Mouse (Mus musculus) forebrain, embryonic 16.5 days (tissue): ENCODE measurements around the gene Smndc1. TPM values are rescaled to one million over a fixed set of nuclear protein-coding genes. Genes with fewer than 3 reads are reported as not detected.

ENCODE experiments used
- ATAC-seq: fragments of 200-750 bp; cut with Nextera tagmentation; 2 replicates; pipeline ENCODE4 v1.8.0; 2017; ENCODE audit warnings: mild to moderate bottlenecking, moderate library complexity
- H3K27ac ChIP-seq: fragments of 300-500 bp; sonication (generic); 2 replicates; pipeline ENCODE4 v1.5.1; 2014; ENCODE audit warnings: low read length, control low read depth
- H3K27me3 ChIP-seq: fragments of 300-500 bp; sonication (generic); replicated peaks from 2 replicates; pipeline ENCODE4 v1.6.1; 2014; ENCODE audit warnings: low read length; ENCODE audit not compliant: control insufficient read depth, insufficient read depth
- H3K36me3 ChIP-seq: fragments of 300-500 bp; sonication (generic); 2 replicates; pipeline ENCODE4 v1.6.1; 2014; ENCODE audit not compliant: control insufficient read depth, insufficient read depth
- H3K4me1 ChIP-seq: fragments of 300-500 bp; sonication (generic); replicated peaks from 2 replicates; pipeline ENCODE4 v1.6.1; 2014; ENCODE audit warnings: low read length; ENCODE audit not compliant: control insufficient read depth, insufficient read depth
- H3K4me2 ChIP-seq: fragments of 300-500 bp; sonication (generic); 2 replicates; pipeline ENCODE4 v1.6.1; 2014; ENCODE audit warnings: mild to moderate bottlenecking, low read length, control low read depth
- H3K4me3 ChIP-seq: fragments of 300-500 bp; sonication (generic); replicated peaks from 2 replicates; pipeline ENCODE4 v1.5.1; 2014; ENCODE audit warnings: mild to moderate bottlenecking, low read length, control low read depth
- H3K9ac ChIP-seq: fragments of 300-500 bp; sonication (generic); replicated peaks from 2 replicates; pipeline ENCODE4 v1.6.1; 2014; ENCODE audit warnings: low read depth, low read length, control low read depth
- H3K9me3 ChIP-seq: fragments of 300-500 bp; sonication (generic); 2 replicates; pipeline ENCODE4 v1.6.1; 2016; ENCODE audit warnings: low read length; ENCODE audit not compliant: control insufficient read depth
- WGBS: fragments of 180-500 bp; shearing (Covaris S2); extraction: QIAGEN DNeasy Blood & Tissue Kit; methylation state at CpG from one replicate; pipeline ENCODE4 v1.1.7; 2014; 5-methylcytosine and 5-hydroxymethylcytosine counted together
- polyA plus RNA-seq: library from polyadenylated mRNA; unstranded; fragments of >200 nt; fragmentation: Nextera tagmentation; extraction: Ambion mirVana; gene quantifications from 2 replicates; pipeline ENCODE4 v1.2.1, GENCODE M21; 2015

Gene Smndc1
- polyA plus RNA-seq, 1 experiment from 2014 or later = 33.2 TPM

GRCm38 (mm10) chr19:53375299-53375698, 15.1 kb downstream of the Smndc1 start:
- H3K36me3 ChIP-seq = peaks cover 14% of the 10 kb centered on the region
- H3K27ac ChIP-seq = no peak overlapping the region
- ATAC-seq = no peak
- 98% methylated on average over 6 of the region's 6 CpGs for whole genome bisulfite sequencing
- H3K27me3 ChIP-seq = no peaks in the 10 kb centered on the region
- H3K4me3 ChIP-seq = no peak overlapping the region
- no peak overlapping the region for H3K4me2 ChIP-seq
- no peaks in the 10 kb centered on the region for H3K4me1 ChIP-seq
- no peaks in the 10 kb centered on the region for H3K9me3 ChIP-seq
- no peak overlapping the region for H3K9ac ChIP-seq

- H3K27me3 ChIP-seq = no peaks in the 10 kb centered on the region
- no peak overlapping the region for H3K27ac ChIP-seq
- WGBS = 97% methylated on average over 2 of the region's 2 CpGs
- H3K9me3 ChIP-seq = no peaks in the 10 kb centered on the region
- H3K4me3 ChIP-seq = no peak overlapping the region
- no peak overlapping the region for H3K9ac ChIP-seq
- H3K4me2 ChIP-seq = no peak overlapping the region
- no peak for ATAC-seq
- H3K36me3 ChIP-seq = peaks cover 9% of the 10 kb centered on the region; the same call in 1 of the 2 replicates
- H3K4me1 ChIP-seq = no peaks in the 10 kb centered on the region
Measured at GRCm38 (mm10) chr19:53373570-53373969, 16.8 kb downstream of the Smndc1 start.

GRCm38 (mm10) chr19:53371666-53372065, 18.7 kb downstream of the Smndc1 start, which contains the start of gene Gm10197:
Gene Gm10197, minus strand, starts transcription at chr19:53371766.
- Histone ChIP-seq H3K4me3 (no peak within 1 kb of the TSS), H3K4me1 (no peaks in the 10 kb centered on the region), H3K9ac (no peak within 1 kb of the TSS), H3K36me3 (peaks cover 9% of the 10 kb centered on the region; the same call in 1 of the 2 replicates), H3K9me3 (no peaks in the 10 kb centered on the region), H3K27ac (no peak within 1 kb of the TSS), H3K27me3 (no peaks in the 10 kb centered on the region), H3K4me2 (no peak within 1 kb of the TSS)
- no peak for ATAC-seq
- WGBS = 90% methylated on average over 13 of the region's 13 CpGs

- Histone ChIP-seq H3K4me3 (no peak overlapping the region), H3K4me2 (no peak overlapping the region), H3K27ac (no peak overlapping the region), H3K36me3 (peaks cover 6% of the 10 kb centered on the region; the same call in 1 of the 2 replicates), H3K9me3 (no peaks in the 10 kb centered on the region), H3K9ac (no peak overlapping the region), H3K27me3 (no peaks in the 10 kb centered on the region), H3K4me1 (peaks cover 9% of the 10 kb centered on the region)
- WGBS = 78% methylated on average over 15 of the region's 15 CpGs
- ATAC-seq = no peak
Measured at GRCm38 (mm10) chr19:53370233-53370632, 20.1 kb downstream of the Smndc1 start.

GRCm38 (mm10) chr19:53369469-53370043, 20.8 kb downstream of the Smndc1 start:
- H3K4me2 ChIP-seq = no peak overlapping the region
- WGBS = 32% methylated on average over 14 of the region's 14 CpGs

GRCm38 (mm10) chr19:53366881-53367280, 23.5 kb downstream of the Smndc1 start:
- 80% methylated on average over 7 of the region's 7 CpGs for WGBS
- Histone ChIP-seq H3K9ac (no peak overlapping the region), H3K27ac (no peak overlapping the region), H3K4me1 (peaks cover 14% of the 10 kb centered on the region), H3K4me2 (no peak overlapping the region), H3K27me3 (no peaks in the 10 kb centered on the region), H3K36me3 (0 out of 2 replicates have a peak, but pooled peaks cover 2% of the 10 kb centered on the region), H3K9me3 (no peaks in the 10 kb centered on the region), H3K4me3 (no peak overlapping the region)
- ATAC-seq = no peak

More at GRCm38 (mm10) chr19:53369469-53370043, 20.8 kb downstream of the Smndc1 start:
- Histone ChIP-seq H3K27me3 (no peaks in the 10 kb centered on the region), H3K4me1 (peaks cover 14% of the 10 kb centered on the region), H3K36me3 (peaks cover 6% of the 10 kb centered on the region; the same call in 1 of the 2 replicates), H3K27ac (no peak overlapping the region), H3K9me3 (no peaks in the 10 kb centered on the region), H3K9ac (no peak overlapping the region), H3K4me3 (no peak overlapping the region)
- peak; percentile 51 for ATAC-seq

GRCm38 (mm10) chr19:53366057-53366775, 24.2 kb downstream of the Smndc1 start:
- Histone ChIP-seq H3K4me3 (no peak overlapping the region), H3K27ac (no peak overlapping the region), H3K9me3 (no peaks in the 10 kb centered on the region), H3K4me2 (no peak overlapping the region), H3K9ac (no peak overlapping the region), H3K36me3 (0 out of 2 replicates have a peak, but pooled peaks cover under 1% of the 10 kb centered on the region), H3K27me3 (no peaks in the 10 kb centered on the region), H3K4me1 (peaks cover 19% of the 10 kb centered on the region)
- ATAC-seq = no peak
- WGBS = 81% methylated on average over 11 of the region's 11 CpGs

GRCm38 (mm10) chr19:53364963-53365362, 25.4 kb downstream of the Smndc1 start:
- Histone ChIP-seq H3K9ac (no peak overlapping the region), H3K36me3 (no peaks in the 10 kb centered on the region), H3K9me3 (no peaks in the 10 kb centered on the region), H3K4me3 (no peak overlapping the region), H3K4me1 (peaks cover 32% of the 10 kb centered on the region), H3K27ac (no peak overlapping the region), H3K27me3 (no peaks in the 10 kb centered on the region), H3K4me2 (no peak overlapping the region)
- peak; percentile 62 for ATAC-seq
- WGBS = 15% methylated on average over 9 of the region's 9 CpGs

- Histone ChIP-seq H3K9ac (no peak overlapping the region), H3K27ac (no peak overlapping the region), H3K9me3 (no peaks in the 10 kb centered on the region), H3K4me1 (peaks cover 36% of the 10 kb centered on the region), H3K27me3 (no peaks in the 10 kb centered on the region), H3K4me2 (no peak overlapping the region), H3K36me3 (no peaks in the 10 kb centered on the region), H3K4me3 (no peak overlapping the region)
- no peak for ATAC-seq
- WGBS = 46% methylated on average over 2 of the region's 2 CpGs
Measured at GRCm38 (mm10) chr19:53364551-53364950, 25.8 kb downstream of the Smndc1 start.
